Mouse (Mus musculus): Measurements from ENCODE around the gene Bcdin3d. TPM values are rescaled to one million over a fixed set of nuclear protein-coding genes. Genes with fewer than 3 reads are reported as not detected.

Gene Bcdin3d
- polyA plus RNA-seq, 1 experiment, result 15.1 TPM

DNA sequence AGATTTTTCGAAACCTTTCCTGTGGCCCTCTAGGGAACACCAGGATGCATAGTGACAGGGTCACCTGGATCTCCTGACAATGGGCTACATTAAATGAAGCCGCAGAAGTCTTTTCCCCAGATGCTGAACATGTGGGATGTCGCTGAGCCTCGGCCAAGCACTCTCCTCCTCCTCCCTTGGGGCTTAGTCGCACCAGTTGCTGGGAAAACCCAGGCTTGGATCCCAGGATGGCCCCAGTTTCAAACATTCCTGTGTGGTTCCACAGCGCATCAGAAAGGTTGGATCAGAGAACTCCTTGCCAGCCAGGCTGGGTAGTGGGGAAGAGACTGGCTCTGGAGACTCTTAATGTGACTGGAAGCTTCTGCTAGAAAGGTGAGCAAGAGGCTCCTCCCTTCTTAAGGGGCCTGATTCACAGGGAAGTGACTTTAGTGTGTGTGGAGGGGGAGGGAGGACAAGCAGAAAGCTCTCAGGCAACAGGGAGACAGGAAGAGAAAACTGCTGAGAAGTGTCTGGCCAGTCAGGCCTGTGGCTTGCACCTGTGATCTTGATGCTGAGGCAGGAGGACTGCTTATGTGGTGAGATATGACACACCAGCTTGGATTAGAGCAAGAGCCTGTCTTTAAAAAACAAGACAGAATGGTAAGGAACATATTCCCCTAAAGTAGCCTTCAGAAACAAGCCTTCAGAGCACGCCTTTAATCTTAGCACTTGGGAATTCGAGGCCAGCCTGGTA, 35.4 kb downstream of the Bcdin3d start:
- TF ChIP-seq POLR2A (IDR thresholded peaks at IDR 0.05; ENCODE audit: borderline replicate concordance, extremely low read depth, insufficient read depth, insufficient read length, poor library complexity, severe bottlenecking), result no peak
- no peak for TF ChIP-seq CTCF (IDR thresholded peaks at IDR 0.05; ENCODE audit: borderline replicate concordance, extremely low read depth, insufficient read depth, insufficient read length)
- no peak for DNase-seq (ENCODE audit: low read depth)

DNA sequence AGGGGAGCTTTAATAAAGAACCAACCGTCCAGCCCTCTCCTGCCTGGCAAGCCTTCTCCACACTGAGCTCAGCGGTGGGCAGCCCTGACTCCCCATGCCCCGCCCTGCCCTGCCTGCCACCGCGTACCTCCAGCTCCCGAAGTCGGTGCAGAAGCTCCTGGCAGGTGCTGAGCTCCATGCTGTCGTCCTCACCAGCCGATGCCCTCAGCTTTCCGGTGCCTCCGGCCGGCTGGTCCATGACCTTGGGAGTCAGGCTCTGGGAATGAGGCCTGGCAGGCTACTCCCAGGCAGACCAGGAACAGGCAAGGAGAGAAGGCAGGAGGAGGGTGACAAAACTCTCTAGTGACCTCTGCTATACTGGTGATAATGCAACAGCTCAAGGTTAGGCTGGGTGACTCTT, 40.6 kb downstream of the Bcdin3d start:
- TF ChIP-seq CTCF (IDR thresholded peaks at IDR 0.05; ENCODE audit: borderline replicate concordance, extremely low read depth, insufficient read depth, insufficient read length) (no peak), POLR2A (IDR thresholded peaks at IDR 0.05; ENCODE audit: borderline replicate concordance, extremely low read depth, insufficient read depth, insufficient read length, poor library complexity, severe bottlenecking) (no peak)
- DNase-seq (ENCODE audit: low read depth), result no peak

GRCm38 (mm10) chr15:99433081-99433718, 41.3 kb downstream of the Bcdin3d start:
- TF ChIP-seq CTCF (IDR thresholded peaks at IDR 0.05; ENCODE audit: borderline replicate concordance, extremely low read depth, insufficient read depth, insufficient read length) (no peak), POLR2A (IDR thresholded peaks at IDR 0.05; ENCODE audit: borderline replicate concordance, extremely low read depth, insufficient read depth, insufficient read length, poor library complexity, severe bottlenecking) (no peak)
- DNase-seq (ENCODE audit: low read depth), result no peak

GRCm38 (mm10) chr15:99431967-99432366, 42.6 kb downstream of the Bcdin3d start:
- no peak for TF ChIP-seq POLR2A (IDR thresholded peaks at IDR 0.05; ENCODE audit: borderline replicate concordance, extremely low read depth, insufficient read depth, insufficient read length, poor library complexity, severe bottlenecking)
- no peak for TF ChIP-seq CTCF (IDR thresholded peaks at IDR 0.05; ENCODE audit: borderline replicate concordance, extremely low read depth, insufficient read depth, insufficient read length)

DNA sequence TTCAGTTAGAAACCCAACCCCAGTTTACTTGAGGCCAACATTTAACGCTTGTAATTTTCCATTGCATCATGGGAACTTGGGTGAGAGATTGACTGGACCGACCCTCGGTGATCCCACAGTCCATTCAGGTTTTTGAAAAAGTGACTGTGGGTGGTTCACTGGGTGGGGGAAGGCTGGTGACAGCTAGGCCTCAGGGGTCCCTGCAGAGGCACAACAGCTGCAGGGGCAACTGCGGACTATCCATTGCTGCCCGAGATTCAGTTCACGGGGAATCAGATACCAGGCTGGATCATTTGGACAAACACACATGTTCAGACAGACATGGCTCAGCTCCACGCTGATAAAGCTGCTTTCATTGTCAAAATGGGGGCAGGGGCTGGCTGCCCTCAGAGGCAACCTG, 43.0 kb downstream of the Bcdin3d start:
- TF ChIP-seq CTCF (IDR thresholded peaks at IDR 0.05; ENCODE audit: borderline replicate concordance, extremely low read depth, insufficient read depth, insufficient read length) (no peak), POLR2A (IDR thresholded peaks at IDR 0.05; ENCODE audit: borderline replicate concordance, extremely low read depth, insufficient read depth, insufficient read length, poor library complexity, severe bottlenecking) (no peak)
- DNase-seq (ENCODE audit: low read depth), result no peak

More at GRCm38 (mm10) chr15:99431967-99432366, 42.6 kb downstream of the Bcdin3d start:
- no peak for DNase-seq (ENCODE audit: low read depth)

DNA sequence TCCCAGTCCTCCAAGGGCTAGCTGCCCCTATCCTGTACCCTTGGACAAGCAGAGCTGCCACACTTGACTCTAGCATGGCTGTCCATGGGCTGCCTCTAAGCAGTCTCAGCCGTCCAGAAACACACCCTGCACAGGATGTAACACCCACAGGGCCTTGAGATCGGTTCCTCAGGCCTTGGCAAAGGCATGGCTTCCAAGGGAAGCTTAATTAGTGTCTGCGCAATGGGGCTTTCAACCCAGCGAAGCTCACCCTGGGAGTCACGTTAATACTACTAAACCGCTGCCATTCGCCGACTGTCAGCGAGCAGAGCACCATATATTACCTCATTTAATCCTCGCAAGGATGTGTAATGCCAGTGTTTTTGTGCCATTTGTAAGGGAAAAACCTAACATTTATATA, 43.5 kb downstream of the Bcdin3d start:
- TF ChIP-seq POLR2A (IDR thresholded peaks at IDR 0.05; ENCODE audit: borderline replicate concordance, extremely low read depth, insufficient read depth, insufficient read length, poor library complexity, severe bottlenecking), result no peak
- no peak for TF ChIP-seq CTCF (IDR thresholded peaks at IDR 0.05; ENCODE audit: borderline replicate concordance, extremely low read depth, insufficient read depth, insufficient read length)
- DNase-seq (ENCODE audit: low read depth), result no peak

DNA sequence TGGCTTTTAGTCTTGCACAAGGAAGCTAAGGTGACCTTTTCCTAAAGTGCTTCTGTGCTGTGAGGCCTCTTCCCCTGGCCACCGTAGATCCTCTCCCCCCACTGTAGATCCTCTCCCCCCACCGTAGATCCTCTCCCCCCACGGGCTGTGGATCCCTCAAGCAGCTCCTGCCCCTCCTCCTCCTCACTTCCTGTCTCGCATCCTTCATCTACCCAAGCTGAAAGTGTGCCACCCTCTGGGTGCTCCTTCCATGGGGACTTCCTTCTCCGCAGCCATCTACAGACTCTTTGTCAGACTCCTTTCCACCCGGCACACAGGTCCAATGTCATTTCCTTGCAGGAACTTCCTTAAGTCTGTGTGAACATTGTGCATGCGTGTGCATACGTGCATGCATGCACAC, 44.1 kb downstream of the Bcdin3d start:
- TF ChIP-seq POLR2A (IDR thresholded peaks at IDR 0.05; ENCODE audit: borderline replicate concordance, extremely low read depth, insufficient read depth, insufficient read length, poor library complexity, severe bottlenecking) (no peak), CTCF (IDR thresholded peaks at IDR 0.05; ENCODE audit: borderline replicate concordance, extremely low read depth, insufficient read depth, insufficient read length) (no peak)
- DNase-seq (ENCODE audit: low read depth), result no peak

GRCm38 (mm10) chr15:99423884-99424283, 50.6 kb downstream of the Bcdin3d start:
- no peak for DNase-seq (ENCODE audit: low read depth)
- no peak for TF ChIP-seq POLR2A (IDR thresholded peaks at IDR 0.05; ENCODE audit: borderline replicate concordance, extremely low read depth, insufficient read depth, insufficient read length, poor library complexity, severe bottlenecking)
- no peak for TF ChIP-seq CTCF (IDR thresholded peaks at IDR 0.05; ENCODE audit: borderline replicate concordance, extremely low read depth, insufficient read depth, insufficient read length)

DNA sequence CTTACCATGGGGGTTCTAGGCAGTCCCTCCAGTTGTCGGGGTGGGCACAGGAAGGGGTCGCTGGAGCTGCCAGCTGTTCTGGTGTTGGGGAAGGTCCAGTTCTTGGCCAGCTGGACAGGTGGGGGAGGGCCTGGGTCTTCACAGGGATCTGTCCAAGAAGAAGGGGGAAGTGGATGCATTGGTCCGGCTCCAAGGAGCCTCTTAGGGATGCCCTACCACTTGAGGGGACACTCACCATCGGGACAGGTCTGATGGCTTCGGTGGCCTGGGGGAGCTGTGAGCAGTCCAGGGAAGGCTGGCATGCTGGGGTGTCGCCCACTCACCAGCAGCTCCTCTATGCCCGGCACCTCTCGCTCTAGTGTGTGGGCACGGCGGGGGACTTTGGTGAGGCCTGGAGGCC, 51.4 kb downstream of the Bcdin3d start:
- TF ChIP-seq CTCF (IDR thresholded peaks at IDR 0.05; ENCODE audit: borderline replicate concordance, extremely low read depth, insufficient read depth, insufficient read length) (no peak), POLR2A (IDR thresholded peaks at IDR 0.05; ENCODE audit: borderline replicate concordance, extremely low read depth, insufficient read depth, insufficient read length, poor library complexity, severe bottlenecking) (no peak)
- no peak for DNase-seq (ENCODE audit: low read depth)

GRCm38 (mm10) chr15:99422551-99422950, 52.0 kb downstream of the Bcdin3d start:
- TF ChIP-seq CTCF (IDR thresholded peaks at IDR 0.05; ENCODE audit: borderline replicate concordance, extremely low read depth, insufficient read depth, insufficient read length) (no peak), POLR2A (IDR thresholded peaks at IDR 0.05; ENCODE audit: borderline replicate concordance, extremely low read depth, insufficient read depth, insufficient read length, poor library complexity, severe bottlenecking) (no peak)
- no peak for DNase-seq (ENCODE audit: low read depth)

- TF ChIP-seq POLR2A (IDR thresholded peaks at IDR 0.05; ENCODE audit: borderline replicate concordance, extremely low read depth, insufficient read depth, insufficient read length, poor library complexity, severe bottlenecking) (no peak), CTCF (IDR thresholded peaks at IDR 0.05; ENCODE audit: borderline replicate concordance, extremely low read depth, insufficient read depth, insufficient read length) (no peak)
These were observed 52.9 kb downstream of the Bcdin3d start for GRCm38 (mm10) chr15:99421676-99422075.

DNA sequence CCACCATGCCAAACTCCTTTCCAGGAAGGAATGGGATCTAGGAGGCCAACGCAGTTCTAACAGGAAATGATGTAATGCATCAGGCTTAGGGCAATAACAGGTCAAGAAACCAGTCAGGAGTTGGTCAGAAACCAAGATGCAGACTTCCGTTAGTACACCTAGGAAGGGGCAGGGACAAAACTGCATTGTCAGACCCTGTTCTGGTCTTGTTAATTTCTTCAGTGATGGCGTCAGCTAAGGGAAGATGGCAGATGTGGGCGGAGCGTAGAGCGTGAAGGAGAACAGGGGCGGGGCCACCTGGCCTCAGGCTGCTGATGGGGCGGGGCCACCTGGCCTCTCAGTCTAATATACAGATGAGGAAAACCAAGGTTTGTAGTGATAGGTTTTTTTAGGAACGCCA, 53.4 kb downstream of the Bcdin3d start:
- no peak for TF ChIP-seq CTCF (IDR thresholded peaks at IDR 0.05; ENCODE audit: borderline replicate concordance, extremely low read depth, insufficient read depth, insufficient read length)
- no peak for TF ChIP-seq POLR2A (IDR thresholded peaks at IDR 0.05; ENCODE audit: borderline replicate concordance, extremely low read depth, insufficient read depth, insufficient read length, poor library complexity, severe bottlenecking)
- DNase-seq (ENCODE audit: low read depth), result peak; percentile 20

More at GRCm38 (mm10) chr15:99421676-99422075, 52.9 kb downstream of the Bcdin3d start:
- DNase-seq (ENCODE audit: low read depth), result no peak

All from brain, embryonic 14.5 days (tissue).